Mouse (Mus musculus) liver, postnatal 0 days (tissue): ENCODE data around the gene Pde4b. TPM values are rescaled to one million over a fixed set of nuclear protein-coding genes. Genes with fewer than 3 reads are reported as not detected.
A peak's percentile ranks its signal among the peaks of the same experiment; 100 is the strongest.

Source experiments
- ATAC-seq: fragments of 200-750 bp; cut with Nextera tagmentation; 2 replicates; pipeline ENCODE4 v1.8.0; 2017; ENCODE audit warnings: mild to moderate bottlenecking, moderate library complexity
- DNase-seq: peaks from one replicate; pipeline ENCODE4 v3.0.0-alpha.2; 2016
- H3K27ac ChIP-seq: fragments of 300-500 bp; sonication (generic); 2 replicates; pipeline ENCODE4 v1.5.1; 2014; ENCODE audit warnings: antibody characterized with exemption, moderate library complexity, mild to moderate bottlenecking, low read depth
- H3K27me3 ChIP-seq: fragments of 300-500 bp; sonication (generic); 2 replicates; pipeline ENCODE4 v1.6.1; 2014; ENCODE audit warnings: low read length, control low read depth, mixed read lengths; ENCODE audit not compliant: insufficient read depth
- H3K36me3 ChIP-seq: fragments of 300-500 bp; sonication (generic); replicated peaks from 2 replicates; pipeline ENCODE4 v1.6.1; 2014; ENCODE audit warnings: mild to moderate bottlenecking, control low read depth, low read length, moderate library complexity, mixed read lengths; ENCODE audit not compliant: insufficient read depth
- H3K4me1 ChIP-seq: fragments of 300-500 bp; sonication (generic); 2 replicates; pipeline ENCODE4 v1.6.1; 2014; ENCODE audit warnings: antibody characterized with exemption, mild to moderate bottlenecking, control low read depth; ENCODE audit not compliant: insufficient read depth
- H3K4me2 ChIP-seq: fragments of 300-500 bp; sonication (generic); 2 replicates; pipeline ENCODE4 v1.6.1; 2014; ENCODE audit warnings: low read depth, mild to moderate bottlenecking, low read length, moderate library complexity, mixed read lengths
- H3K4me3 ChIP-seq: fragments of 300-500 bp; sonication (generic); 2 replicates; pipeline ENCODE4 v1.5.1; 2014; ENCODE audit warnings: low read depth, low read length
- H3K9ac ChIP-seq: fragments of 300-500 bp; sonication (generic); replicated peaks from 2 replicates; pipeline ENCODE4 v1.6.1; 2014; ENCODE audit warnings: mild to moderate bottlenecking, moderate library complexity
- H3K9me3 ChIP-seq: fragments of 300-500 bp; sonication (generic); 2 replicates; pipeline ENCODE4 v1.6.1; 2016; ENCODE audit warnings: mild to moderate bottlenecking, control low read depth, low read length, mixed read lengths
- CTCF ChIP-seq: sonication (generic); IDR thresholded peaks from 2 replicates; pipeline ENCODE4 v1.5.1; 2016; ENCODE audit warnings: antibody characterized with exemption, low read depth
- EP300 ChIP-seq: IDR thresholded peaks from 2 replicates; pipeline ENCODE4 v1.6.1; 2016; ENCODE audit warnings: antibody characterized with exemption, low read depth, mild to moderate bottlenecking
- WGBS: fragments of 180-500 bp; shearing (Covaris S2); extraction: QIAGEN DNeasy Blood & Tissue Kit; methylation state at CpG from one replicate; pipeline ENCODE4 v1.1.7; 2014; ENCODE audit not compliant: insufficient replicate concordance; 5-methylcytosine and 5-hydroxymethylcytosine counted together
- polyA plus RNA-seq: library from polyadenylated mRNA; unstranded; fragments of >200 nt; fragmentation: Nextera tagmentation; extraction: Ambion mirVana; gene quantifications from 2 replicates; pipeline ENCODE4 v1.2.1, GENCODE M21; 2015

Gene Pde4b
- polyA plus RNA-seq, 1 experiment from 2014 or later: 3.7 TPM

GRCm38 (mm10) chr4:102510061-102510460, 422.7 kb downstream of the Pde4b start:
- no peak for DNase-seq
- TF ChIP-seq CTCF: no peak
- no peak for TF ChIP-seq EP300
- Histone ChIP-seq H3K4me2 (no peak overlapping the region), H3K9me3 (no peaks in the 10 kb centered on the region), H3K4me1 (peaks cover 36% of the 10 kb centered on the region), H3K36me3 (no peaks in the 10 kb centered on the region), H3K9ac (no peak overlapping the region), H3K27ac (0 out of 2 replicates have a peak overlapping the region, but pooled peaks have one; percentile 25), H3K4me3 (no peak overlapping the region), H3K27me3 (no peaks in the 10 kb centered on the region)
- WGBS: 56% methylated on average over 6 of the region's 6 CpGs
- ATAC-seq: no peak

GRCm38 (mm10) chr4:102510939-102511391, 423.6 kb downstream of the Pde4b start:
- Histone ChIP-seq H3K9me3 (no peaks in the 10 kb centered on the region), H3K4me2 (peak overlapping the region; percentile 60), H3K27ac (peak overlapping the region; percentile 69), H3K4me1 (peaks cover 37% of the 10 kb centered on the region), H3K4me3 (0 out of 2 replicates have a peak overlapping the region, but pooled peaks have one; percentile 9), H3K9ac (peak overlapping the region; percentile 32), H3K36me3 (no peaks in the 10 kb centered on the region), H3K27me3 (no peaks in the 10 kb centered on the region)
- TF ChIP-seq CTCF (no peak), EP300 (peak; percentile 71)
- WGBS: 19% methylated on average over 8 of the region's 8 CpGs
- ATAC-seq (peak; percentile 70), DNase-seq (peak; percentile 67)

GRCm38 (mm10) chr4:102511511-102511910, 424.2 kb downstream of the Pde4b start:
- 0 out of 2 replicates have a peak overlapping the region, but pooled peaks have one; percentile 9 for H3K4me3 ChIP-seq
- H3K36me3 ChIP-seq: no peaks in the 10 kb centered on the region
- TF ChIP-seq CTCF: no peak
- TF ChIP-seq EP300: no peak
- peaks cover 37% of the 10 kb centered on the region for H3K4me1 ChIP-seq
- H3K4me2 ChIP-seq: peak overlapping the region; percentile 60
- H3K27ac ChIP-seq: peak overlapping the region; percentile 69
- 12% methylated on average over 11 of the region's 11 CpGs for WGBS
- DNase-seq: no peak
- no peaks in the 10 kb centered on the region for H3K9me3 ChIP-seq
- H3K9ac ChIP-seq: peak overlapping the region; percentile 32
- 0 out of 2 replicates have a peak, but pooled peaks have one; percentile 10 for ATAC-seq
- H3K27me3 ChIP-seq: no peaks in the 10 kb centered on the region

GRCm38 (mm10) chr4:102512940-102513339, 425.6 kb downstream of the Pde4b start:
- H3K27ac ChIP-seq: no peak overlapping the region
- no peak overlapping the region for H3K9ac ChIP-seq
- no peak for DNase-seq
- no peaks in the 10 kb centered on the region for H3K9me3 ChIP-seq
- no peaks in the 10 kb centered on the region for H3K27me3 ChIP-seq
- ATAC-seq: no peak
- 52% methylated on average over 7 of the region's 7 CpGs for WGBS
- no peak overlapping the region for H3K4me3 ChIP-seq
- TF ChIP-seq EP300: no peak
- no peak for TF ChIP-seq CTCF
- no peak overlapping the region for H3K4me2 ChIP-seq
- H3K4me1 ChIP-seq: peaks cover 44% of the 10 kb centered on the region
- H3K36me3 ChIP-seq: no peaks in the 10 kb centered on the region

- no peaks in the 10 kb centered on the region for H3K27me3 ChIP-seq
These were observed 426.2 kb downstream of the Pde4b start for GRCm38 (mm10) chr4:102513514-102513913.

GRCm38 (mm10) chr4:102514972-102515835, 427.9 kb downstream of the Pde4b start:
- DNase-seq (no peak), ATAC-seq (peak; percentile 22; the same call in 1 of the 2 replicates)
- Histone ChIP-seq H3K27ac (peak overlapping the region; percentile 44), H3K36me3 (no peaks in the 10 kb centered on the region), H3K27me3 (no peaks in the 10 kb centered on the region), H3K4me3 (no peak overlapping the region), H3K9ac (no peak overlapping the region), H3K4me2 (no peak overlapping the region), H3K9me3 (no peaks in the 10 kb centered on the region), H3K4me1 (peaks cover 47% of the 10 kb centered on the region)
- 32% methylated on average over 3 of the region's 3 CpGs for WGBS
- TF ChIP-seq CTCF: no peak
- TF ChIP-seq EP300: peak; percentile 41; the same call in 1 of the 2 replicates

More at GRCm38 (mm10) chr4:102513514-102513913, 426.2 kb downstream of the Pde4b start:
- DNase-seq (no peak), ATAC-seq (no peak)
- H3K36me3 ChIP-seq: no peaks in the 10 kb centered on the region
- H3K4me3 ChIP-seq: no peak overlapping the region
- H3K27ac ChIP-seq: no peak overlapping the region
- no peaks in the 10 kb centered on the region for H3K9me3 ChIP-seq
- H3K4me2 ChIP-seq: no peak overlapping the region
- TF ChIP-seq EP300 (no peak), CTCF (no peak)
- 67% methylated on average over 5 of the region's 5 CpGs for WGBS
- no peak overlapping the region for H3K9ac ChIP-seq
- peaks cover 50% of the 10 kb centered on the region for H3K4me1 ChIP-seq
